Mouse (Mus musculus) olfactory bulb, adult 2 months (tissue): Measurements from ENCODE around the gene Gm4491.

ENCODE experiments used
- CTCF ChIP-seq: fragments of 200-500 bp; IDR thresholded peaks from 2 replicates; pipeline ENCODE4 v1.5.1; 2012; ENCODE audit warnings: low read depth, mild to moderate bottlenecking, low read length, moderate library complexity; ENCODE audit not compliant: insufficient read depth
- POLR2A ChIP-seq: fragments of 200-500 bp; IDR thresholded peaks from 2 replicates; pipeline ENCODE4 v1.6.1; 2012; ENCODE audit warnings: mild to moderate bottlenecking, low read depth, low read length, moderate library complexity; ENCODE audit not compliant: insufficient read depth

GRCm38 (mm10) chr14:57127383-57127782 is 11.7 kb upstream of the Gm4491 start:
- no peak for TF ChIP-seq CTCF
- TF ChIP-seq POLR2A, result no peak
